Mouse (Mus musculus) induced T-regulatory cell, adult 2 months (primary cell): Measurements from ENCODE around the gene Zdhhc7.

Experiments used
- DNase-seq: peaks from one replicate; pipeline ENCODE4 v3.0.0-alpha.2; 2012; ENCODE audit warnings: low read depth

Zdhhc7 gene

DNA sequence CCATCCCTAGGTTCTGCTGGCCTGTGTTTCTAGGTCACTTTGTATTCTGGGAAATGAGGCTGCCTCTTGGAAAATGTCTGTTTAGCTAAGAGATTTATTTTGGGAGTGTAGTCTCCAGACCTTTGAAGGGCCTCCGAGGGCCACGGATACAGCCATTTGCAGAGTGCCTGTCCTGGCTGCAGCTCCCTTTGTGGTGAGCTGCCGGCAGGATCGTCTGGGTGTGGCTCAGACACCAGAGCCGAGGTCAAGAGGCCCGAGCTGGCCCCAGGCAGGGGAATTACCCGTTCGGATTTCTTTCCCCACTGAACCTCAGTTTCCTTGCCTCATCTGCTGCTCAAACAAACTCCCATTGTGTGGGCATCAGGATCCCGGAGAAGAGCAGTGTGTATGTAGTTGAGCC lies 65.2 kb downstream of the Zdhhc7 start:
- DNase-seq, result no peak

DNA sequence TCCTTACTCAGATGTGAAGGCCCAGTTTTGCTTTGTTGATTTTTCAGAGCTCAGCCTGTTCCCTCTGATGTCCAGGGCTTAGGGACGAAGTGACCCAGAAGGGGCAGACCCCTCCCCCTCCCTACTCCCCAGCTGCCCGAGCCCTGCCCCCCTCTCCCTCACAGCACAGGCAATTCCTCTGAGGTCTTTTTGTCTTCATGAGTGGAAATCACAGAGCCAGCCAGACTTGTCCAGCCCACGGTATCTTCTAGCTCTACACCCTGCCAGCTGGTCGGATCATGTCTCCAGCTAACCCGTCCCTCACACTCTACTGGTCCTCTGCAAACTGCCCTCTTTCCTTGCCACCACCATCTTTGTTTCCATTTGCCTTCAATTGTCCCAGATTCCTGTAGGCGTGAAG lies 66.8 kb downstream of the Zdhhc7 start:
- no peak for DNase-seq

DNA sequence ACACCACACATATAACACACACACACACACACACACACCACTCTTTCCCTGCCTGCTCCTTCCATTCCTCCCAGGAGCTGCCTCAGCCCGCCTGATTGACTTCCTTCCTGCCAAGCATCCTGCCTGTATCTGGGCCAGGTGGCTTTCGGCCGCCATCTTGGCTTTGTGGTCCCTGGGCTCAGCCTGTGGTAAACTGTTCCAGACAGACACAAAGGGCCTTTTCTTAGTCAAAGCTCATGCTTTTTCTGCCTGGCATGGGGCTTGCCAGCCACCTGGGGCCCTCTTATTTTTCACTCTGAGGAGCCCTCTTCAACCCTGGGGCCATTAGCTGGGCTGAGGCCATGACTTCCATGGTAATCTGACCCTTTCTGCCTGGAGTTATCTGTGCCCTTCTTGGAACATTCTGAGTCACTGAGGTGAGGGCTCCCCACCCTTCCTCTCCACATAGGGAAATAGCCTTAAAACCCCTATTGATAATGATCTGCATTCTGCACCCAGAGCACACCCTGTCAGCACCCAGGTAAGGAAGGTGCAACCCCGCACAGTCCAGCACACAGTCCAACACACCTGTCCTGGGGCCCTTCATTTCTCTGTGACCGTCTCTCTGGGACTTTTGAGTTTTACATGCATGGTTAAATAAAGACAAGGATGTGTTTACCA lies 68.6 kb downstream of the Zdhhc7 start:
- DNase-seq, result peak; percentile 19
